Mouse (Mus musculus): ENCODE measurements at regions not wholly inside any gene's neighbourhood (a gene's known extent, or its start where the extent isn't known, plus 50 kb on each side); places are given as distances from the start of the nearest gene placed in this dataset.

GRCm38 (mm10) chr11:84664258-84664657 is 138.9 kb upstream of the Lhx1 start:
- Histone ChIP-seq H3K9ac (no peak overlapping the region), H3K4me1 (replicated peaks) (0 out of 2 replicates have a peak, but pooled peaks cover 9% of the 10 kb centered on the region), H3K9me3 (no peaks in the 10 kb centered on the region), H3K4me2 (no peak overlapping the region), H3K4me3 (no peak overlapping the region), H3K27ac (replicated peaks) (no peak overlapping the region), H3K27me3 (peaks cover 24% of the 10 kb centered on the region), H3K36me3 (no peaks in the 10 kb centered on the region)
- 87% methylated on average over 3 of the region's 3 CpGs for WGBS
- ATAC-seq (ENCODE audit: low read depth), result no peak

DNA sequence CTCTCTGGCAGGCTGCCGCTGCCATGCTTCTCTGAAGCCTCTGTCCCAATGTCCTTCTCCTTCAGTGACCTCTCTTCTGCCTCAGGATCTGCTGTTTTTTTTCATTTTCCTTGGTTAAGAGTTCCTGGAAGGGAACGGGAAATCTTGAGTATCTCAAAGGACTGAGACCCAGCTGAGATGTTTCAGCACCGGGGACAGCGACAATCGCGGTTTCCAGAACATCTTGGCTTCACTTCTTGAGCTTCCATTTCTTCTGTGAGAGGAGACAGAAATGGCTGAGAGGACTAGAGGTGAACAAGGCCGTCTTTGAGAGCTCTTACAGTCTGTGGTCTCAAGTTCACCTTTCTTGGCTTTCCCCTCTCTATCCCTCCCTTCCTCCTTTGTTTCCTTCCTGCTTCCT is 136.6 kb upstream of the Lhx1 start:
- Histone ChIP-seq H3K4me3 (no peak overlapping the region), H3K36me3 (no peaks in the 10 kb centered on the region), H3K9ac (no peak overlapping the region), H3K27ac (replicated peaks) (no peak overlapping the region), H3K4me1 (replicated peaks) (0 out of 2 replicates have a peak, but pooled peaks cover 9% of the 10 kb centered on the region), H3K27me3 (peaks cover 27% of the 10 kb centered on the region), H3K4me2 (no peak overlapping the region), H3K9me3 (no peaks in the 10 kb centered on the region)
- WGBS, result 16% methylated on average over 7 of the region's 7 CpGs
- no peak for ATAC-seq (ENCODE audit: low read depth)

GRCm38 (mm10) chr11:84660877-84661276 is 135.5 kb upstream of the Lhx1 start:
- H3K9ac ChIP-seq, result no peak overlapping the region
- 31% methylated on average over 8 of the region's 8 CpGs for WGBS
- H3K27ac ChIP-seq (replicated peaks), result no peak overlapping the region
- peaks cover 28% of the 10 kb centered on the region for H3K27me3 ChIP-seq
- H3K9me3 ChIP-seq, result no peaks in the 10 kb centered on the region
- ATAC-seq (ENCODE audit: low read depth), result no peak
- H3K4me2 ChIP-seq, result no peak overlapping the region
- no peaks in the 10 kb centered on the region for H3K36me3 ChIP-seq
- 0 out of 2 replicates have a peak, but pooled peaks cover 9% of the 10 kb centered on the region for H3K4me1 ChIP-seq (replicated peaks)
- no peak overlapping the region for H3K4me3 ChIP-seq

DNA sequence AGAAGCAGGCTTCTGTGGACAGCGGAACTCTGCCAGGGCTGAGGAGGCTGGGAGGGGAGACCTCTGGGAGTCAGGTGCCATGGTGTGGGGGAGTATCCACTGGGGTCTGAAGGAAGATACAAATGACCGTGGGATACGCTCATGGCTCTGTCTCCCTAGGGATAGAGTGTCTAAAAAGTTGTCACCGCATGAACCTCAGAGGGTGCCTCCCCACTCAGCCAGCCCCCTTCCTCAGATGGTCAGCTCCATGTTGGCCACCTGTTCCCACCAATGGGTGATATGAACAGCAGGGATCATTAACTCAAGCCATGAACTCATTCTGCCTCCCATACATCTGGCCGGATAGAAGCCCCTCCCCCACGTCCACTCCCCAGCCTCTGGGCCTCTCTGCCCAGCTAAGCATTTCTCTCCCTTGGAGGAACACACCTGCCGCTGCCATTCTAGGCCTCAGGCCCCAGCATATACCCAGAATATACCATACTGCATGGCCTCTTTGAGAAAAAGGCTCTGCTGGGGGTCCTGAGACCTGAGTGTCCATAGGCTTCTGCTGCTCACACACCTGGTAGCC is 134.1 kb upstream of the Lhx1 start:
- no peaks in the 10 kb centered on the region for H3K9me3 ChIP-seq
- no peak overlapping the region for H3K4me3 ChIP-seq
- no peak overlapping the region for H3K27ac ChIP-seq (replicated peaks)
- no peak for ATAC-seq (ENCODE audit: low read depth)
- 0 out of 2 replicates have a peak, but pooled peaks cover 9% of the 10 kb centered on the region for H3K4me1 ChIP-seq (replicated peaks)
- H3K36me3 ChIP-seq, result no peaks in the 10 kb centered on the region
- no peak overlapping the region for H3K4me2 ChIP-seq
- 76% methylated on average over 7 of the region's 7 CpGs for WGBS
- H3K27me3 ChIP-seq, result peaks cover 36% of the 10 kb centered on the region
- H3K9ac ChIP-seq, result no peak overlapping the region

DNA sequence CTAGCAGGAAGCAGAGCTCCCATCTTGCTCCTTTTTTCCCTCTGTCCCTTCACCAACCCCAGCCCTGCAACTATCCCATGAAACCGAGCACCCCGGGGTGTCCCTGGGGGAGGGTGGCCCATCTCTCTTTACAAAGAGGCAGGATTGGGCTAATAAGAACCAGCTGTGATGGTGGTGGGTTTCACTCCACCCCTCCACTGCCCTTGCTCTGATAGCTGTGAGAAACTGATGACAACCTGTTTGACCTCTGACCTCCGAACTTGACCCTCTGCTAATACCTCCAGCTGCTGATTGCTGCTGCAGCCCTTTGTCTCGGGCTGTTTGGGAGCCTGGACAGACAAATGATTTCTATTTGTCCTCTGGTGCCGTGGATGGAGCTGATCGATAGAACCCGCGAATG is 128.1 kb upstream of the Lhx1 start:
- H3K27ac ChIP-seq (replicated peaks), result no peak overlapping the region
- H3K9ac ChIP-seq, result no peak overlapping the region
- H3K4me3 ChIP-seq, result no peak overlapping the region

DNA sequence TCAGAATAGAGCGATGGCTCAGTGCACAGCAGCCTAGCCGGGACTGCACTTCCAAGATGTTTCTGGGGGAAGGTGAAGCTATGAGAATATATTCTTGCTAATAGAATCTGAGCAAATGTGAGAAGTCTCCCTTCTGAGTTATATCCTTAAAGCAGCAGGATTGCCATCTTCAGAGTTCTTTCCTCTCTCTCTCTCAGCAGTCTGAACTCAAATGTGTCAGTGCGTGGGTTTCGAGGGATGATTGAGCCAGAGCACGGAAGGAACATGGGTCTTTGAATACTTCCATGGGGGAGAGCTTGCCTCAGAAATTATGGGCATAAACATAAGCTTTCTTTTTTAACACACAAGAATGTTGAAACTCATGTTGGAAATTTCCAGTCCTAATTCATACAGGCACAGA is 123.6 kb upstream of the Lhx1 start:
- no peak for ATAC-seq (ENCODE audit: low read depth)
- Histone ChIP-seq H3K4me2 (no peak overlapping the region), H3K4me1 (replicated peaks) (peaks cover 8% of the 10 kb centered on the region), H3K9ac (no peak overlapping the region), H3K27ac (replicated peaks) (no peak overlapping the region), H3K4me3 (no peak overlapping the region), H3K27me3 (peaks cover 47% of the 10 kb centered on the region), H3K36me3 (no peaks in the 10 kb centered on the region), H3K9me3 (peaks cover 3% of the 10 kb centered on the region; the same call in 1 of the 2 replicates)
- WGBS, result 88% methylated on average over 5 of the region's 5 CpGs

More for the DNA sequence above, 128.1 kb upstream of the Lhx1 start:
- WGBS, result 39% methylated on average over 8 of the region's 8 CpGs
- H3K27me3 ChIP-seq, result peaks cover 53% of the 10 kb centered on the region
- no peak for ATAC-seq (ENCODE audit: low read depth)
- H3K4me1 ChIP-seq (replicated peaks), result 0 out of 2 replicates have a peak, but pooled peaks cover 3% of the 10 kb centered on the region
- no peaks in the 10 kb centered on the region for H3K36me3 ChIP-seq
- no peak overlapping the region for H3K4me2 ChIP-seq
- H3K9me3 ChIP-seq, result no peaks in the 10 kb centered on the region

DNA sequence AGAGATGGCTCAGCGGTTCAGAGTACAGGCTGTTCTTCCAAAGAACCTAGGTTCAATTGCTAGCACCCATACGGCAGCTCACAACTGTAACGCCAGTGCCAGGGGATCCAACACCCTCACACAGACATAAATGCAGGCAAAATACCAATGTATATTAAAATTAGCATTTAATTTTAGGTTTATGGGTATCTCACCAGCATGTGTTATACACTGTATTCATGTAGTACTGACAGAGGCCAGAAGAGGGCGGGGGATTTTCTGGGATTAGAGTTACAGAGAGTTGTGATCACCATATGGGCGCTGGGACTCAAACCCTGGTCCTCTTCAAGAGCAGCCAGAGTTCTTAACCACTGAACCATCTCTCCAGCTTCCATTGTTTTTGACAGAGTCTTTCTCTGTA is 121.8 kb upstream of the Lhx1 start:
- H3K9ac ChIP-seq, result no peak overlapping the region
- H3K4me2 ChIP-seq, result no peak overlapping the region
- no peak overlapping the region for H3K4me3 ChIP-seq
- H3K4me1 ChIP-seq (replicated peaks), result peaks cover 23% of the 10 kb centered on the region
- H3K27me3 ChIP-seq, result peaks cover 49% of the 10 kb centered on the region
- H3K36me3 ChIP-seq, result no peaks in the 10 kb centered on the region
- H3K27ac ChIP-seq (replicated peaks), result no peak overlapping the region
- no peak for ATAC-seq (ENCODE audit: low read depth)
- H3K9me3 ChIP-seq, result peaks cover 3% of the 10 kb centered on the region; the same call in 1 of the 2 replicates
- WGBS, result 90% methylated on average over 5 of the region's 5 CpGs

GRCm38 (mm10) chr11:84643107-84643372 is 117.7 kb upstream of the Lhx1 start:
- ATAC-seq (ENCODE audit: low read depth), result peak; percentile 27; the same call in 1 of the 2 replicates
- peak overlapping the region; percentile 78; the same call in 1 of the 2 replicates for H3K9ac ChIP-seq
- peak overlapping the region; percentile 76 for H3K4me2 ChIP-seq
- 38% methylated on average over 5 of the region's 5 CpGs for WGBS
- no peaks in the 10 kb centered on the region for H3K36me3 ChIP-seq
- peaks cover 3% of the 10 kb centered on the region; the same call in 1 of the 2 replicates for H3K9me3 ChIP-seq
- H3K27me3 ChIP-seq, result peaks cover 52% of the 10 kb centered on the region
- peak overlapping the region; percentile 85 for H3K27ac ChIP-seq (replicated peaks)
- peaks cover 50% of the 10 kb centered on the region for H3K4me1 ChIP-seq (replicated peaks)
- peak overlapping the region; percentile 46 for H3K4me3 ChIP-seq

DNA sequence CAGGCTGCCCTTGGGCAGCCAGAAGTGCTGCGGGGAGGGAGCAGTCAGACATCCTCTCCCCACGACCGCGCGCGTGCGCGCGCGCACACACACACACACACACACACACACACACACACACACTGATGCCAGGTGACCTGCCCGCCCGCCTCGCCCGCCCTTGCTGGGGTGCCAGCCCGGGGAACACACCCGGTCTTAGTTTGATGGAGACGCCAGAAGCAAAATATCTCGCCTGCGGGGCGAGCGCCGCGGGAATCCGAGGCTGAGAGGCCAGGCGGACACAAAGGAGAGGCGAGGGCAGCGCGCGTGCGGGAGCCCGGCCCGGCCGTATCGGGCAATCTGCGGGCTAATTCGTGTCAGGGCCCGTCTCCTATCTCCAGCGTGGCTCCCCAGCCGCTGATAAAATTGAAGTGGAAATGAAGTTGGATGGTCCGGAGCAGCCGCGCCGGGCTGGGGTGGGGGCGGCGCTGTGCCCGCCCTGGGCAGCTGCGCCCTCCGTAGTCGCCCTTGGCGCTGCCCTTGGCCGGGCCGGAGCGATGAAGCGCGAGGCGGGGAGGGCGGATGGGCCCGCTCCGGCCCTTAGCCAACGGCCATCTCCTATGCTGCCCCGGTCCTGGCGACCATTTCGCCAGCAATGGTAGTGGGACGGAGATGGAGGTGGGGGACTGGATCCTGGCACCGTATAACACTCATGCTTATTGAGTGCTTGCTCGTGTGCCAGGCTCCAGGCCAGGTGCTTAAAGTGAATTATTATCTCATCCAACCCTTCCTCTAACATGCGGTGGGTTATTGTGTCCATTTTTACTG is 117.2 kb upstream of the Lhx1 start:
- H3K27ac ChIP-seq (replicated peaks), result peak overlapping the region; percentile 85
- peak overlapping the region; percentile 78 for H3K9ac ChIP-seq
- peaks cover 3% of the 10 kb centered on the region; the same call in 1 of the 2 replicates for H3K9me3 ChIP-seq
- H3K27me3 ChIP-seq, result peaks cover 52% of the 10 kb centered on the region
- WGBS, result 1% methylated on average over 66 of the region's 67 CpGs
- peaks cover 55% of the 10 kb centered on the region for H3K4me1 ChIP-seq (replicated peaks)
- no peaks in the 10 kb centered on the region for H3K36me3 ChIP-seq
- H3K4me2 ChIP-seq, result peak overlapping the region; percentile 76
- ATAC-seq (ENCODE audit: low read depth), result peak; percentile 33; the same call in 1 of the 2 replicates
- H3K4me3 ChIP-seq, result peak overlapping the region; percentile 46

- ATAC-seq (ENCODE audit: low read depth), result no peak
- Histone ChIP-seq H3K27ac (replicated peaks) (peak overlapping the region; percentile 85), H3K36me3 (no peaks in the 10 kb centered on the region), H3K9me3 (no peaks in the 10 kb centered on the region), H3K27me3 (peaks cover 53% of the 10 kb centered on the region), H3K9ac (peak overlapping the region; percentile 78; the same call in 1 of the 2 replicates), H3K4me3 (0 out of 2 replicates have a peak overlapping the region, but pooled peaks have one; percentile 46), H3K4me1 (replicated peaks) (peaks cover 64% of the 10 kb centered on the region), H3K4me2 (peak overlapping the region; percentile 76)
- 17% methylated on average over 5 of the region's 5 CpGs for whole genome bisulfite sequencing
Observed at GRCm38 (mm10) chr11:84641601-84642000, 116.3 kb upstream of the Lhx1 start.

DNA sequence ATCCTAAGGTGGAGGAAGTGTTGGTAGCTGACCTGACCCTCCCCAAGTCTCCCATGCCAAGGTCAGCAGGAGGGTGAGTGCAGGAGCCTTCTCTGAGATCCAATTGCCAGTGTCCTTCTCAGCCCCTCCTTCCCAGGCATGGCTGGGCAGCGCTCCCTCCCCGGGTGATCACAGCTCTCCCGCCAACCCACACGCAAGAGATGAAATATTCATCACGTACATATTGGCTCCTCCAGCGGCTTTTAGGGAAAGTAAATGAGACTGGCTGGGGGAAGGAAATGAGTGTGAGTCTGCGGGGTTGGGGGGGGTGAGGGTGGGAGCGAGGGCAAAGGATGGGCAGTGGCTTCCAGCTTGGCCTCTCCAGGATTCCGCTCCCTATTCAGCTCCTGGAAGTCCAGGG is 113.0 kb upstream of the Lhx1 start:
- WGBS, result 16% methylated on average over 9 of the region's 9 CpGs
- Histone ChIP-seq H3K4me3 (no peak overlapping the region), H3K27ac (replicated peaks) (no peak overlapping the region; the same call in 1 of the 2 replicates)

DNA sequence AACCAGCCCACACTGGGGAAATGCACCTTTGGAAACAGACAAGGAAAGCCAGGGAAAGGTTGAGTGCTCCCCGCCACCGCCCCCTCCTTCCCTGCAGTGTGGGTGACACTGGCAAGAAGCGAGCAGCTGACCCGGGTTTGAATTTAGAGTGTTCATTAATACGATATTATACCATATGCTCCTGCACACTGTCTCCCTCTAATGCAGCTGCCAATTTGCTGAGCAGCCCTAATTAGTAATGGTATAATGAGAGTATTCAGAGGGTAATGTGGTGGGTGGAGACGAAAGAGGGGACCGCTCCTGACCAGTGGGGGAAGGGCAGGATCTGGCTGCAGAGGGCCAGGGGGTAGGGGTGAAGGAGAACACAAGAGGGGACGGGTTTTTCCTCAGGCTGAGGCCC is 111.9 kb upstream of the Lhx1 start:
- H3K9ac ChIP-seq, result no peak overlapping the region
- peaks cover 52% of the 10 kb centered on the region for H3K4me1 ChIP-seq (replicated peaks)
- no peaks in the 10 kb centered on the region for H3K36me3 ChIP-seq
- H3K27me3 ChIP-seq, result peaks cover 56% of the 10 kb centered on the region
- 8% methylated on average over 8 of the region's 8 CpGs for WGBS
- H3K9me3 ChIP-seq, result no peaks in the 10 kb centered on the region
- no peak overlapping the region for H3K4me2 ChIP-seq
- peak overlapping the region; percentile 46; the same call in 1 of the 2 replicates for H3K27ac ChIP-seq (replicated peaks)
- no peak overlapping the region for H3K4me3 ChIP-seq
- peak; percentile 77 for ATAC-seq (ENCODE audit: low read depth)

More for the DNA sequence above, 113.0 kb upstream of the Lhx1 start:
- Histone ChIP-seq H3K36me3 (no peaks in the 10 kb centered on the region), H3K4me2 (no peak overlapping the region), H3K27me3 (peaks cover 58% of the 10 kb centered on the region), H3K4me1 (replicated peaks) (peaks cover 60% of the 10 kb centered on the region), H3K9ac (no peak overlapping the region), H3K9me3 (no peaks in the 10 kb centered on the region)
- ATAC-seq (ENCODE audit: low read depth), result no peak
